Mouse (Mus musculus) kidney, postnatal 0 days (tissue): ENCODE measurements around the gene Nt5m. TPM values are rescaled to one million over a fixed set of nuclear protein-coding genes. Genes with fewer than 3 reads are reported as not detected.

Source experiments
- ATAC-seq: fragments of 200-750 bp; cut with Nextera tagmentation; replicated peaks from 2 replicates; pipeline ENCODE4 v1.8.0; 2017; ENCODE audit warnings: low read depth, moderate number of reproducible peaks, moderate TSS enrichment, moderate library complexity; ENCODE audit not compliant: low FRiP score
- DNase-seq: peaks from one replicate; pipeline ENCODE4 v3.0.0-alpha.2; 2016; ENCODE audit warnings: low spot score
- H3K27ac ChIP-seq: fragments of 300-500 bp; sonication (generic); 2 replicates; pipeline ENCODE4 v1.5.1; 2014; ENCODE audit warnings: mild to moderate bottlenecking
- H3K27me3 ChIP-seq: fragments of 300-500 bp; sonication (generic); 2 replicates; pipeline ENCODE4 v1.6.1; 2014; ENCODE audit warnings: low read length, mixed read lengths; ENCODE audit not compliant: insufficient read depth
- H3K36me3 ChIP-seq: fragments of 300-500 bp; sonication (generic); 2 replicates; pipeline ENCODE4 v1.6.1; 2014; ENCODE audit warnings: low read length, mixed read lengths; ENCODE audit not compliant: insufficient read depth
- H3K4me1 ChIP-seq: fragments of 300-500 bp; sonication (generic); replicated peaks from 2 replicates; pipeline ENCODE4 v1.6.1; 2014; ENCODE audit warnings: antibody characterized with exemption, low read length, mixed read lengths; ENCODE audit not compliant: insufficient read depth
- H3K4me2 ChIP-seq: fragments of 300-500 bp; sonication (generic); 2 replicates; pipeline ENCODE4 v1.6.1; 2014; ENCODE audit warnings: mild to moderate bottlenecking, low read length, moderate library complexity, mixed read lengths
- H3K4me3 ChIP-seq: fragments of 300-500 bp; sonication (generic); replicated peaks from 2 replicates; pipeline ENCODE4 v1.5.1; 2014; ENCODE audit warnings: low read depth, low read length
- H3K9ac ChIP-seq: fragments of 300-500 bp; sonication (generic); 2 replicates; pipeline ENCODE4 v1.6.1; 2014; ENCODE audit warnings: low read depth, low read length
- H3K9me3 ChIP-seq: fragments of 300-500 bp; sonication (generic); replicated peaks from 2 replicates; pipeline ENCODE4 v1.6.1; 2016; ENCODE audit warnings: low read length, inconsistent platforms, mixed read lengths
- CTCF ChIP-seq: IDR thresholded peaks from 2 replicates; pipeline ENCODE4 v1.5.1; 2016; ENCODE audit warnings: antibody characterized with exemption, low read depth, mild to moderate bottlenecking, moderate library complexity
- WGBS: fragments of 180-500 bp; shearing (Covaris S2); extraction: QIAGEN DNeasy Blood & Tissue Kit; methylation state at CpG from one replicate; pipeline ENCODE4 v1.1.7; 2014; 5-methylcytosine and 5-hydroxymethylcytosine counted together
- polyA plus RNA-seq: library from polyadenylated mRNA; unstranded; fragments of >200 nt; fragmentation: Nextera tagmentation; extraction: Ambion mirVana; gene quantifications from 2 replicates; pipeline ENCODE4 v1.2.1, GENCODE M21; 2015

The Nt5m gene
- polyA plus RNA-seq, 1 experiment from 2014 or later = 41.1 TPM

DNA sequence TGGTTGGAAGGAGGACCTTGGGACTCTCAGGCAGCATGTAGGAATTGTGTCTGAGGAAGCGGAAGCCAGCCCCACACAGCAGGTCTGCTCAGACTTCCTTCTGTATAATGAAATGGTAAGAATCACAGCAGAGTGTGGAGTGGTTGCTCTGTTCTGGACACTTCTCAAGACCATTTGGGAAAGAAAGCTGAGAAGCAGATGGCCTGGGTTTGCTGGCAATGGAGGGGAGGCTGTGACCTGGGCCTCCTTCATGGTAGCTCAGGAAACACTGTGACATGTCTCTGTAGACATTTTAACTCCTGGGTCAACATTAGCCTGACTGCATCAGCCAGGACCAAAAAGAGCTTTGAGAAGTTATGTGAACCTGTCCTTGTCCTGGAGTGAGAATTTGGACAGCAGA is 61.7 kb downstream of the Nt5m start:
- Histone ChIP-seq H3K4me3 (no peak overlapping the region), H3K9ac (no peak overlapping the region), H3K36me3 (no peaks in the 10 kb centered on the region), H3K27me3 (no peaks in the 10 kb centered on the region), H3K9me3 (no peaks in the 10 kb centered on the region), H3K27ac (peak overlapping the region; percentile 36; the same call in 1 of the 2 replicates), H3K4me1 (no peaks in the 10 kb centered on the region), H3K4me2 (no peak overlapping the region)
- DNase-seq = no peak
- 86% methylated on average over 1 of the region's 1 CpGs for WGBS
- ATAC-seq = no peak
- TF ChIP-seq CTCF = no peak

DNA sequence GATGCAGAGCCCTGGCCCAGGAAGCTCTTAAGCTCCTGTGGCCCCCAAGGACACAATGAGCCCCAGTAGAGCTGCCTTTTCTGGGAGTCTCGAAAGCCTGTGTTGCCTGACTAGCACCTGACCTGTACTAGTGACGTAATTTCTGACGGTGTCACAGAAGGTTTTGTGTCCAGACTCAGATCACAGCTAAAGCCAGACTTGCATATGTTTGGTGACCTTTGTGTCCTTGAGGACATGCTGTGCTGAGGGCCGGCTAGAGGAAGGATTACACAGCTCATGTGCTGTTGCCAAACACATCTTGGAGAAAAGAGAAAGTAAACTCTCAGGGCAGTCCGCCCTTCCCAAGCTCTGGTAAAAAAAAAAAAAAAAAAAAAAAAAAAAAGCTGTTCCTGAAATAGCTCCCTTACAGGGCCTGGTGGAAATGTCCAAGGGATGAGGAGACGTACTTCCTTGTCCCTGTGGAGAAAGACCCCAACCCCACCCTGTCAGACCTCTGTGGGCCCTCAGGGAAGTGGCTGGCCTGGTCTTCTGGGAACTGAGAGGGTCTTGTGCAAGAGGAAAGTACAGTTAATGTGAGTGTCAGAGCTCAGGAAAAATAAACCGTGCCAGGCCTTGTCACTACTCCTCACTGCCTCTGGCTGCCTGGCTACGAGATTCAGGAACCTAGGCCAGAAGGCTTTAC is 62.9 kb downstream of the Nt5m start:
- Histone ChIP-seq H3K27ac (peak overlapping the region; percentile 84), H3K4me2 (no peak overlapping the region), H3K9me3 (no peaks in the 10 kb centered on the region), H3K9ac (0 out of 2 replicates have a peak overlapping the region, but pooled peaks have one; percentile 27), H3K4me1 (no peaks in the 10 kb centered on the region), H3K27me3 (no peaks in the 10 kb centered on the region), H3K36me3 (no peaks in the 10 kb centered on the region), H3K4me3 (no peak overlapping the region)
- ATAC-seq = no peak
- 51% methylated on average over 8 of the region's 8 CpGs for WGBS
- TF ChIP-seq CTCF = no peak
- peak; percentile 69 for DNase-seq

DNA sequence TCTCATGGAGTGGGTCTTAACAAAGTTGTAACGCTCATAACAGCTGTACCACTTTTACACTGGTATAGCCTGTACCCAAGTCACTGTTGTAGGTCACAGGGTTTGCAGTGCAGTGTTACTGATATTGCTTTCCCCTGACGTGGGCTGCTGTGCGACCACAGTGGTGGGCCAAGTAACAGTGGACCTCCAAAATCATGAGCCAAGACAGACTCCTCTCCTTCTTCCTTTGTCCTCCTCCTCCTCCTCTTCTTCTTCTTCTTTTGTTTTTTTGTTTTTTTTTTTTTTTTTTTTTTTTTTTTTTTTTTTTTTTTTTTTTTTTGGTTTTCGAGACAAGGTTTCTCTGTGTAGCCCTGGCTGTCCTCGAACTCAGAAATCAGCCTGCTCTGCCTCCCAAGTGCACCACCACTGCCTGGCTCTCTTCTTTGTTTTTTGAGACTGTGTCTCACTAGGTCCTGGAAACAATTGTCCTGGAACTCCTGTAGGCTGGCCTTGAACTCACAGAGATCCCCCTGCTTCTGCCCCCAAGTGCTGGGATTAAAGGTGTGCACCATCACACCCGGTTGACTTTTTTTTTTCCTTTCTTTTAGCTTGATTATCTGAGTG is 67.4 kb downstream of the Nt5m start:
- no peak overlapping the region for H3K4me2 ChIP-seq
- H3K36me3 ChIP-seq = no peaks in the 10 kb centered on the region
- no peak overlapping the region for H3K4me3 ChIP-seq
- H3K9ac ChIP-seq = no peak overlapping the region
- ATAC-seq (no peak), DNase-seq (no peak)
- WGBS = 88% methylated on average over 6 of the region's 6 CpGs
- no peaks in the 10 kb centered on the region for H3K9me3 ChIP-seq
- no peak for TF ChIP-seq CTCF
- H3K4me1 ChIP-seq = peaks cover 7% of the 10 kb centered on the region; the same call in 1 of the 2 replicates
- no peaks in the 10 kb centered on the region for H3K27me3 ChIP-seq
- no peak overlapping the region for H3K27ac ChIP-seq

DNA sequence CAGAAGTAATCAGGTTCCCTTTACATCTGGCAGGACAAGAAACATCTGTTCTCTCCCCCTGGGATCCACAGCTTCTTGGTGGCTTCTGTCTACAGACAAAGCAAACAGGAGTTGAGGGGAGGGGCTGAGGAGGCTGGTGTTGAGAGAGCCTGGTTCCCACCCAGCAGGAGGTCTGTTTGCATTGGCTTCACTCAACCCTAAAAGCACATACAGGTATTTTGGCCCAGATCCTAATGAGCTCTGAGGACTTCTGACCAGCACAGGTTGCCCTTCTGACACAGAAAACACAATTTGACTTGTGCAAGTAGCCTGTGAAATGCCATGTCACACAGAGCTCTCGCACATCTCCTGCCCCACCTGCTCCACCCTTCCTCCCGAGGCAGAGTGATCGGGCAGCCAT is 69.2 kb downstream of the Nt5m start:
- no peak overlapping the region for H3K9ac ChIP-seq
- H3K4me3 ChIP-seq = no peak overlapping the region
- no peaks in the 10 kb centered on the region for H3K36me3 ChIP-seq
- H3K27me3 ChIP-seq = no peaks in the 10 kb centered on the region
- H3K4me2 ChIP-seq = no peak overlapping the region
- 40% methylated on average over 3 of the region's 3 CpGs for WGBS
- peak overlapping the region; percentile 27 for H3K27ac ChIP-seq
- no peak for ATAC-seq
- H3K9me3 ChIP-seq = no peaks in the 10 kb centered on the region
- peaks cover 9% of the 10 kb centered on the region; the same call in 1 of the 2 replicates for H3K4me1 ChIP-seq
- TF ChIP-seq CTCF = no peak
- DNase-seq = no peak

DNA sequence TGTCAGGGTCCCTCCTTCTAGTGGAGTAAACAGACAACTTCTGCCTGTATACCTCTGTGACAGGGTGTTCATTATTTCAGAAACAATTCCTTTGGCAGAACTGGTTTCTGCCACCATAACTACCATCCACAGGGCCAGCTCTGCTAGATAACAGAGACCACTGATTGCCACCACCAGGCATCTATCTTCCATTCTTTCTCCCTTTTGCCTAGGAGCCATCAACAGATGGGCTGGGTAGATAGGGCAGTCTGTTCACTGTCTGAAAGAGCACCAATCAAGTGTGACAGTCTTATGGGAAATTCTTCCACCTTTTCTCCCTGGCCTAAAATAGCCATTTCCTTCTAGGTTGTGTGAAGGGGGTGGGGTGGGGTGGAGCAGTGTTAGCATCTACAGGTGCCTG is 71.3 kb downstream of the Nt5m start:
- no peak overlapping the region for H3K27ac ChIP-seq
- no peak overlapping the region for H3K4me3 ChIP-seq
- no peak for TF ChIP-seq CTCF
- DNase-seq = no peak
- H3K9ac ChIP-seq = no peak overlapping the region
- H3K36me3 ChIP-seq = no peaks in the 10 kb centered on the region
- no peaks in the 10 kb centered on the region for H3K27me3 ChIP-seq
- H3K9me3 ChIP-seq = no peaks in the 10 kb centered on the region
- 0 out of 2 replicates have a peak, but pooled peaks have one; percentile 33 for ATAC-seq
- no peak overlapping the region for H3K4me2 ChIP-seq
- peaks cover 9% of the 10 kb centered on the region; the same call in 1 of the 2 replicates for H3K4me1 ChIP-seq

DNA sequence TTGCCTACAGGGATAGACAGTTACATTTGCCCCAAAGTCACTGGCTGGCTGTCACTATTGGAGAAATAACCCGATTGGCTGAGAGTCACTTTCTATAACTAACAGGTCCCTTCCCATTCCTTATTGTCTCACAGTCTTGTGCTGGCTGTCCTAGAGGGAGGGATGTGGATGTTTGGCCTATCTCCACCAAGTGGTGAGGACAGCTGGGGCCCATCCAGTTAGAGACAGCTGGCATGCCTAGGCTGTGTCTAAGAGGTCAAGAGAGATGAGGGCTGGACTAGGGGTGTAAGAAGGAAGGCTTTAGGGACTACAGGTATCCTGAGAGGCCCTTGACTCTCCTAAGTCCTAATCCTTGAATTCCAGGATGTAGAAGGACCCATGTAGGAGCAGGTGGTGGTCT is 72.3 kb downstream of the Nt5m start:
- H3K27ac ChIP-seq = no peak overlapping the region
- no peaks in the 10 kb centered on the region for H3K9me3 ChIP-seq
- peaks cover 9% of the 10 kb centered on the region; the same call in 1 of the 2 replicates for H3K4me1 ChIP-seq
- H3K9ac ChIP-seq = no peak overlapping the region
- no peak overlapping the region for H3K4me2 ChIP-seq
- ATAC-seq (no peak), DNase-seq (no peak)
- no peaks in the 10 kb centered on the region for H3K27me3 ChIP-seq
- H3K36me3 ChIP-seq = no peaks in the 10 kb centered on the region
- no peak for TF ChIP-seq CTCF
- WGBS = 76% methylated on average over 1 of the region's 1 CpGs
- H3K4me3 ChIP-seq = no peak overlapping the region
